Mouse (Mus musculus) embryonic facial prominence, embryonic 14.5 days (tissue): Measurements from ENCODE around the gene Iapp. TPM values are rescaled to one million over a fixed set of nuclear protein-coding genes. Genes with fewer than 3 reads are reported as not detected.
"Not testable (repeated sequence)": the region's sequence is repeated elsewhere in the genome, so short reads cannot be mapped to it uniquely, and the experiment has no call there.

Source experiments
- ATAC-seq: fragments of 200-750 bp; cut with Nextera tagmentation; 2 replicates; pipeline ENCODE4 v1.8.0; 2017; ENCODE audit warnings: low read depth, moderate number of reproducible peaks, moderate TSS enrichment
- DNase-seq: peaks from one replicate; pipeline ENCODE4 v3.0.0-alpha.2; 2015; ENCODE audit warnings: low spot score
- H3K27ac ChIP-seq: fragments of 300-500 bp; sonication (generic); replicated peaks from 2 replicates; pipeline ENCODE4 v1.5.1; 2014; ENCODE audit warnings: low read depth, mild to moderate bottlenecking, low read length, moderate library complexity
- H3K27me3 ChIP-seq: fragments of 300-500 bp; sonication (generic); replicated peaks from 2 replicates; pipeline ENCODE4 v1.6.1; 2014; ENCODE audit warnings: low read length; ENCODE audit not compliant: control insufficient read depth, insufficient read depth
- H3K36me3 ChIP-seq: fragments of 300-500 bp; sonication (generic); 2 replicates; pipeline ENCODE4 v1.6.1; 2014; ENCODE audit warnings: low read length, mixed read lengths; ENCODE audit not compliant: control insufficient read depth, insufficient read depth
- H3K4me1 ChIP-seq: fragments of 300-500 bp; sonication (generic); 2 replicates; pipeline ENCODE4 v1.6.1; 2014; ENCODE audit warnings: antibody characterized with exemption, low read length; ENCODE audit not compliant: control insufficient read depth, insufficient read depth
- H3K4me2 ChIP-seq: fragments of 300-500 bp; sonication (generic); 2 replicates; pipeline ENCODE4 v1.6.1; 2014; ENCODE audit warnings: low read depth, mild to moderate bottlenecking, low read length, moderate library complexity, mixed read lengths
- H3K4me3 ChIP-seq: fragments of 300-500 bp; sonication (generic); 2 replicates; pipeline ENCODE4 v1.5.1; 2014; ENCODE audit warnings: low read depth, mild to moderate bottlenecking, low read length
- H3K9ac ChIP-seq: fragments of 300-500 bp; sonication (generic); 2 replicates; pipeline ENCODE4 v1.6.1; 2014; ENCODE audit warnings: low read depth, mild to moderate bottlenecking, low read length, moderate library complexity, mixed read lengths
- H3K9me3 ChIP-seq: fragments of 300-500 bp; sonication (generic); 2 replicates; pipeline ENCODE4 v1.6.1; 2016; ENCODE audit warnings: low read length; ENCODE audit not compliant: control insufficient read depth
- WGBS: fragments of 180-500 bp; shearing (Covaris S2); extraction: QIAGEN DNeasy Blood & Tissue Kit; methylation state at CpG from one replicate; pipeline ENCODE4 v1.1.7; 2014; 5-methylcytosine and 5-hydroxymethylcytosine counted together
- polyA plus RNA-seq: library from polyadenylated mRNA; unstranded; fragments of >200 nt; fragmentation: Nextera tagmentation; extraction: Ambion mirVana; gene quantifications from 2 replicates; pipeline ENCODE4 v1.2.1, GENCODE M21; 2014

Gene Iapp
- 0.35 and 0.42 TPM in 2 replicates for polyA plus RNA-seq

DNA sequence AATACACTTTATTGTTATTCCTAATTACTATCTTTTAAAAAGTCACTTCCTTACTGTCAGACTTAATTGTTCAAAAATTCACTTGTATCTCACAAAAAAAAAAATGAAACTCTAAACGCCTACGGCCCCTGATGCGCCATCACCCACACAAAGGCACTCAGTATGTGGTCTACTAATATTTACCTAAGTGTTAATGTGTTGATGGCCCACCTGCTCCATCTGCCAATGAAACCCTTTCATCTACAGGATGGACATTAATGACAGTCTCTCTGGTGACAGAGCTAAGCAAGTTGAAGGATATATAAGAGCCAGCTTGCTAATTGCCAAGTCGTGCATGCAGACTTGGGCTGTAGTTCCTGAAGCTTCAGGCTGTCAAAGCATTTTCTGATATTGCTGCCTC is at the start of gene Iapp:
Iapp (plus strand) TSS at position 326 of the 400 bp plus-strand sequence.
- no peak within 1 kb of the TSS for H3K27ac ChIP-seq
- H3K36me3 ChIP-seq = no peaks in the 10 kb centered on the region
- H3K4me2 ChIP-seq = no peak within 1 kb of the TSS
- DNase-seq = no peak
- no peak within 1 kb of the TSS for H3K4me3 ChIP-seq
- H3K9ac ChIP-seq = no peak within 1 kb of the TSS
- no peaks in the 10 kb centered on the region for H3K27me3 ChIP-seq
- H3K4me1 ChIP-seq = no peaks in the 10 kb centered on the region
- no peak for ATAC-seq
- H3K9me3 ChIP-seq = no peaks in the 10 kb centered on the region
- 60% methylated on average over 4 of the region's 4 CpGs for WGBS

DNA sequence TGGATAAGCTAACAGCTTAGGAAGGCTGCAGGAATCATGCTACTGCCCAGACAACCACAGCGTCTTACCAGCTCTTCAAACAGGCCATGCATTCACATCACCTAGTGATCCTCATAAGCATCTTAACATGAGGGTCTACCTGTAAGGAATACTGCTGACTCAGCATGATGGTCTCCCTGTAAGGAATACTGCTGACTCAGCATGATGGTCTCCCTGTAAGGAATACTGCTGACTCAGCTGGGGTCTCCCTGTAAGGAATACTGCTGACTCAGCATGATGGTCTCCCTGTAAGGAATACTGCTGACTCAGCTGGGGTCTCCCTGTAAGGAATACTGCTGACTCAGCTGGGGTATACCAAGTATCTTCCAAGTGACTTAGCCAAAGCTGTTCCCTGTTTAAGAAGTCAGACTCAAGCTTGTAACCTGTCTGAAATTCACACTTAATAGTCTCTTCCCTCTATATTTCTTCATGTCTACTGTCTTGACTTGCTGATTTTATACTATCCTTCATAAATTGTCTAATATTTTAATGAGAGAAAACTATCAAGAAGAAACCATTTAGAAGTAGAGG is 47.4 kb upstream of the Iapp start:
- H3K27me3 ChIP-seq, H3K4me3 ChIP-seq, H3K4me1 ChIP-seq, H3K9me3 ChIP-seq, H3K27ac ChIP-seq, ATAC-seq, H3K36me3 ChIP-seq, H3K9ac ChIP-seq, DNase-seq, H3K4me2 ChIP-seq: not testable (repeated sequence)
- 89% methylated on average over 1 of the region's 1 CpGs for WGBS

DNA sequence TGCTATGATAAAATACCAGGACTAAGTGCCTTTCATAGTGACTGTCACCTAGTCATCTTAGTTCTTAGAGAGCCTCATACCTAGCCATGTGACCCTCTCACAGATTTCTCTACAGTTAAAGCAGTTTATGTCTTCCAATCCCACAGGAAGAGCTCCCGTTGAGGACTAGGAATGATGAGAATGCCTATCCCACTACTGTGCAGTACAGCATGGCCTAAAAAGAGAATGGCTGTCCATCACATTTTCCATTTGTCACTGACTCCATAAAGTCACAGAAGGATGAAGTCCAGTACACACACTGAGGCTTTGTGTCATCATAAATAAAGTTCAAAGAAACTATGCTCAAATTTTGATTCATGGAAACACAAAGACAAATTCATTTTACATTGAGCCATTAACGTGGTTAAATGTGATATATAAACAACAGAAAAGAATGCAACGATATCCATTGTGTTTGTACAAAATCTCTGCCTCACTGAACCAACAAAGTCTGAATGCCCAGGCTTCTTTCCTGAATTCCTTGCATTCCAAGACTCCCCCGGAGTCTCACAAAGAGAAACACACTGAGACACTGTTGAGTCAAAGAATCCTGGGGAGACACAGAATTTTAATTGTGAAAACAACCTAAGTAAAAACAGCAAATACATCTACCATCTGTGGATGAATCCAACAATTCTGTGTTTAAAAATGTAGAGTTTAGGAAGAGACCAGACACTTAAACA is 22.3 kb upstream of the Iapp start:
- H3K27ac ChIP-seq = no peak overlapping the region
- no peaks in the 10 kb centered on the region for H3K36me3 ChIP-seq
- H3K27me3 ChIP-seq = no peaks in the 10 kb centered on the region
- ATAC-seq = no peak
- no peak overlapping the region for H3K4me3 ChIP-seq
- no peak overlapping the region for H3K4me2 ChIP-seq
- WGBS = 4% methylated on average over 4 of the region's 4 CpGs
- no peaks in the 10 kb centered on the region for H3K4me1 ChIP-seq
- no peak for DNase-seq
- H3K9me3 ChIP-seq = no peaks in the 10 kb centered on the region
- H3K9ac ChIP-seq = no peak overlapping the region

DNA sequence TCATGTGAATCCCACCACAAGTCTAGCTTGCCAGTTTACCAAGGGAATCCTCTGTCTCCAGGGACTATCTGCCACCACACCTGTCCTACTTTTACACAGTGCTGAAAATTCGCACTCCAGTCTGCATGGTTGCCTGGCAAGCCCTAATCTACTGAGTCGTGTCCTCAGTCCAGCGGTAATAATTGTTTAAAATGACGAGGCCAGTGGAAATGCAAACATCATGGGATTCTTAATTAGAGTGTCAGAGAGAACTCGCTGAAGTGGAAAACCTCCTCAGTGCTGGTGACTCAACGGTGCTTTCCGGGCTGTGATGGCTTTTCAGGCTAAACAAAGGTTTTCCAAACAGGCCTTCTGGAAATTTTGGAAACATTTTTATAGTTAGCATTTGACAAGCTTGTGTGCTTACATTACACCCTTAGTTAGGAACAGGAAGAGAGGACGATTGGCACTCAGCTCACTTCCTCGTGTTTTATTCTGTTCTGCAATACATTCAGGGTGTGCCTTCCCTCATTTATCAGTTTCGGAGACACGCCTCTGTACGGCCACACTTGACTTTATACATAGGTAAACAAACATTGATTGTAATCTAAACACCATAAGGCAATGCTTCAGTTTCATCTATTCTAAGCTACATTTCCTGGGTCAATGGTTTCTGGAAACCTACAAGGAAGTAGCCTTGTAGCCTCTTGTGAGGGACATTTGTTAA is 8.7 kb upstream of the Iapp start:
- no peaks in the 10 kb centered on the region for H3K36me3 ChIP-seq
- no peak overlapping the region for H3K27ac ChIP-seq
- no peak overlapping the region for H3K9ac ChIP-seq
- H3K4me1 ChIP-seq = no peaks in the 10 kb centered on the region
- H3K27me3 ChIP-seq = no peaks in the 10 kb centered on the region
- 75% methylated on average over 12 of the region's 12 CpGs for WGBS
- ATAC-seq (no peak), DNase-seq (no peak)
- no peak overlapping the region for H3K4me2 ChIP-seq
- H3K4me3 ChIP-seq = no peak overlapping the region
- H3K9me3 ChIP-seq = no peaks in the 10 kb centered on the region

DNA sequence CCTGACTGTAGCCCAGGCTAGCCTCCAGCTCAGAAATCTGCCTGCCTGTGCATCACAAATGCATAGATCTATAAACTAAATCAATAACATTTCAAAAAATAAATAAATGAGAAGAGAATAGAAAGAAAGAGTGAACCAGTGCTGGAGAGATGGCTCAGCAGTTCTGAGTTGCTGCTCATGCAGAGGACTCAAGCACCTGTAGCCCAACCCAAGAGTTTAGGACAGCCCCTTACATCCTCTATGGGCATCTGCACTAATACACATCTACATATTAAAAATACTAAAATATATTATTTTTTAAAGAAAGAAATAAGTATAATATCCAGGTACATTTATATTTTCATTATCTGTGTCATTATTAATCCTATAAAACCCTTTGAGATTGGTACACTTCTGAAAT is 6.9 kb downstream of the Iapp start:
- ATAC-seq = no peak
- Histone ChIP-seq H3K4me3 (no peak overlapping the region), H3K27ac (no peak overlapping the region), H3K4me2 (no peak overlapping the region), H3K36me3 (no peaks in the 10 kb centered on the region), H3K27me3 (no peaks in the 10 kb centered on the region), H3K9me3 (peaks cover 7% of the 10 kb centered on the region), H3K4me1 (no peaks in the 10 kb centered on the region), H3K9ac (no peak overlapping the region)
- DNase-seq = no peak

DNA sequence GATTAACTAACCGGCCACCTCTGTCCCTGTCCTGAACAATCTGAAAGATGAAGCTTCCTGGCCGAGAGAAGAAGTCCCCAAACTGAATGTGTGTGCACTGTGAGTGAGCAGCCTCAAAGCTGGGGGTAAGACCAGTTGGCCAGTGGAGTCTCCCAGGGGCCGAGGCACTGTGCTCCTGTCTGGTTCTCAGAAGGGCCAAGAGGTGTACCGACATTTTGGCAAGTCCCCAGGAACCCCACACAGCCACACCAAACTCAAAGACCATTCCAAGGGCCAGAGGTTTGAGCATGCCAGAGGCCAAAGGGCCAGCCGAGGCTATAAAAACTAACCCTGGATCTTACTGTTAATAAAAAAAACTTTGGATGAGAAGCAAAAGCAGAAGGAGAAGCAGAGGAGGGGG is 16.1 kb downstream of the Iapp start:
- 86% methylated on average over 5 of the region's 5 CpGs for WGBS
- Histone ChIP-seq H3K4me1 (no peaks in the 10 kb centered on the region), H3K36me3 (no peaks in the 10 kb centered on the region), H3K4me2 (no peak overlapping the region), H3K27me3 (no peaks in the 10 kb centered on the region), H3K27ac (no peak overlapping the region), H3K4me3 (no peak overlapping the region), H3K9me3 (peaks cover 7% of the 10 kb centered on the region), H3K9ac (no peak overlapping the region)
- DNase-seq (no peak), ATAC-seq (no peak)

DNA sequence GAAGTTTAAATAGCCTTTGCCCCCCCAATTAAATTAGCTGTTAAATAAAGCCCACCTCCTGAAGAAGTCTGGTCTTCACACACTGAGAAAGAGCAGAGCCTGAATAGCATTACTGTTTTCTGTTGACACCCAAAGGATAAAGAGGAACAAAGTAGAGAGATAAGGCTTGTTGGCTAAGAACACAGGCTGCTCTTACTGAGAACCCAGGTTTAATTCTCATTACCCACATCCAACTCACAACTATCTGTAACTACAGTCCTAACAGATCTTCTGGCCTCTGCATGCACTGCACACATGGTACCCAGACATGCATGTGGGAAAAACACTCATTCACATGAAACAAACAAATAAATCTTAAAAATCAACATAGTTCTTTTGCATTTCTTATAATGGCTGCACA is 18.9 kb downstream of the Iapp start:
- no peak for DNase-seq
- ATAC-seq = no peak
- Histone ChIP-seq H3K9ac (no peak overlapping the region), H3K27ac (no peak overlapping the region), H3K4me2 (no peak overlapping the region), H3K4me1 (no peaks in the 10 kb centered on the region), H3K36me3 (no peaks in the 10 kb centered on the region), H3K27me3 (no peaks in the 10 kb centered on the region), H3K4me3 (no peak overlapping the region), H3K9me3 (no peaks in the 10 kb centered on the region)

DNA sequence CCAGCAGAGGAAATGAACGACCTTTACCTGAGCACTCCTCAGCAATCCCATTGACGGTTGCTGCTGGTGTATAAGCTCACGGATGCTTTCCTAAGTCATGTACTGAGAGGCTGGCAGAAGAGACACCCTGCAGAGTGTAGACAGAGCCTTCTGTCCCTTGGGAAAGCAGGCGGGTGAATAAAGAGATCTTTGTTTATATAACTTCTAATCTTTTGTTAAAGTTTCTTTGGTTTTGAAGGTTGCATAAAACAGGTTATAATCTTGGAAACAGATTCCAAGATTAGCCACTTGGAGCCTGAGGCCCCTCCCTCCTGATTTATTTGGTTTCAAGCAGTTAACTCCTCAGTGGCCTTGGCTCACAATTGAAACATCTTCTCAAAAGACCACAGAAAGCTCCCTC is 24.7 kb downstream of the Iapp start, which contains the start of gene Slco1a5:
Slco1a5 (minus strand) TSS at position 101 of the 400 bp plus-strand sequence.
- H3K27ac ChIP-seq = no peak within 1 kb of the TSS
- no peak within 1 kb of the TSS for H3K4me2 ChIP-seq
- no peaks in the 10 kb centered on the region for H3K27me3 ChIP-seq
- no peaks in the 10 kb centered on the region for H3K9me3 ChIP-seq
- H3K9ac ChIP-seq = no peak within 1 kb of the TSS
- ATAC-seq (no peak), DNase-seq (no peak)
- 18% methylated on average over 4 of the region's 4 CpGs for WGBS
- no peak within 1 kb of the TSS for H3K4me3 ChIP-seq
- no peaks in the 10 kb centered on the region for H3K36me3 ChIP-seq
- no peaks in the 10 kb centered on the region for H3K4me1 ChIP-seq
